Mouse (Mus musculus) neutrophil, adult 59 days (primary cell): ENCODE data around the gene Repin1. TPM values are rescaled to one million over a fixed set of nuclear protein-coding genes. Genes with fewer than 3 reads are reported as not detected.

Experiments
- total RNA-seq, 2 experiments: library from RNA; stranded (reverse); gene quantifications; 1 replicate in 1 of 2; 2 replicates in 1 of 2; pipeline ENCODE4 v1.2.4; 2023

Repin1 gene
- 1 to 10 TPM; 1.8 to 5.0 TPM for total RNA-seq

GRCm38 (mm10) chr6:48593158-48594042 lies at the start of gene Repin1, which contains the start of gene Gm44965:
Repin1 (plus strand) TSS chr6:48593883.
Gm44965 (plus strand) TSS chr6:48593941.

DNA sequence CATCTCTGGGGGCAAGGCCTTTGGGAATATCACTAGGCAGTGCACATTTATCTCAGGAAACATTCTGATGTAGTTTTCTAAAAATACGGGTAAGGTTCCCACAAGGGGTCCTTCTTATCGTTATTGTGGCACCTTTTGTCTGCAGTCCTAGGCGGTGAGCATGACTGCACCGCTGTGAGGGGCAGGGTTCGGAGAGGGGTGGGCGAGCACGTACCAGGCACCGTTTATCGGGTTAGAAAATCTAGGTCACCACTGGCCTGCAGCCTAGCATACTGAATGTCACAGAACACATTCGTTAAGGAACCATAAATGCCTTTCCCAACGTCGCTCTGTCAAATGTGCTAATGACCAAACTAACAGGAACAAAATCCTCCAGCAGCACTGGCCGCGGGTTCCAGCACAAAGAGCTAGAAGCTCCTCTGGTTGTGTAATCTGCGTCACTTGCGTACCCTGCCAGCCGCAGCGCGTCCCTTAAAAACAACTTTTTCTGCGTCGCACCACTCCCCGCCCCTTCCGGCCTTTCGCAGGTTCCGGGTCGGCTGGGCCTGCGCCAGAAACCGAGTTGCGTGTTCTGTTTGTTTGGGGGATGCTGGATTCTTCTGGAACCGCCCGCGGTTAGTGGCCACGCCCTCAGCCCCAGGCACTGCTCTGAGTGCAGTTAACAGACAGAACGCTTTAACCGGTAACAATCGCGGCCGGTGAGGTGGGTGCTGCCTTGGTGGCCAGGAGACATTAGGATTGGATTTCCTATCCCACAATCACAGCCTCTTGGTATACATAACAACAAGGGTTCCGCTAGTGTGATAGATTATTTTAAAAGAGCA lies 39.2 kb upstream of the Repin1 start, which contains the start of gene Lrrc61:
Lrrc61 (plus strand) TSS at position 517 of the 824 bp plus-strand sequence.

DNA sequence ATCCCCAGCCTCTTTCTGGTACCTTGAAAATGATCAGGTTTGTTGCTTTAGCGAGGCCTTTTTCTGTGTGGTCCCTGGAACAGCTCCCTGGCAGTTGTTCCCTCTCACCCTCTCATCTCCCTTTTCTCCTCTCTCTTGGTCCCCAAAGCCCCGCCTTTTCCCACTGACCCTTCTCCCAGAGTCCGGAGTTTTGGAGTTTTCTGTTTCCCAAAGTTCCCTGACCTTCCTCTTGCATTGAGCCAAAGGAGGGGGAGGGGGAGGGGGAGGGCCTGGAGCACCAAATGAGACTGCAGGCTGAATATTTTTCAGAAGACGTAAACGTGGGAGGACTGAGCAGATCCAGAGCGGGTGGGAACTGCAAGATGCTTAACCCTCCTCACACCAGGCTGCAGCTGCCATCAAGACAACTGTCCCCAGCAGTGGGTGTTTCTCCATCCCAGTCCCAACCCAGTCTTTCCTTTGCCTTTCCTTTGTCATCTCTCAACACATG lies 21.1 kb upstream of the Repin1 start, which contains the start of gene Rarres2:
Rarres2 (minus strand) TSS at position 218 of the 490 bp plus-strand sequence.

DNA sequence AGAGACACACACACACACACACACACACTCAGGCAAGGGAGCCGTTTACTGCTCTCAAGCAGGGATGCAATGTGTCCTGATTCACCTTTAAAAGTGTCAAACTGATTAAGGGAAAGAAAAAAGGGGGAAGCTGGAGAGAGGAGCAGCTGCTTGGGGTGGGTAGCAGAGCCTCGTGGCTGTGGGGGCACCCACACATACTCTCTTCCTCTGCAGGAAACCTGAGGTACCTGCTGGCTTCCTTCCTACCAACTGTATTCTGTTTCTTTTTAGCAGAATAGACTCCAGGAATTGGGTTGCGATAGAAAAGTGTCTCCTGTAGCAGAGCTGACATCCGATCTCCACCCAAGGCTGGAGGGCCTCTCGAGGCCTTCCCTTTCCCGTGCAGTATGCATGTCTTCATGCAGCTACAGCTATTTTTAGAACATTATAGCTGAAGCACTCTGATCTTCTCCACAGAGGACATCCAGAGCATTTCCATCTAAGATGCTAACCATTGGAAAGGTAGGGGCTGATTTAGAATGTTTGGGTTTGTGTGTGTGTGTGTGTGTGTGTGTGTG lies 4.4 kb upstream of the Repin1 start, which contains the start of gene Gm45021:
Gm45021 (plus strand) TSS at position 417 of the 557 bp plus-strand sequence.

GRCm38 (mm10) chr6:48601271-48602079 lies 7.8 kb downstream of the Repin1 start, which contains the start of gene Zfp775:
Zfp775 (plus strand) TSS chr6:48602063.

GRCm38 (mm10) chr6:48626464-48626863 lies 32.8 kb downstream of the Repin1 start, which contains the start of gene AI854703:
AI854703 (plus strand) TSS chr6:48626764.

GRCm38 (mm10) chr6:48646995-48647394 lies 53.3 kb downstream of the Repin1 start, which contains the start of gene Gimap8:
Gimap8 (plus strand) TSS chr6:48647234.

Other genes starting within 250 kb of the Repin1 start
- 1 to 10 TPM; 1.4 to 1.8 TPM for gene Krba1, start 198.3 kb upstream of the Repin1 start, total RNA-seq
- 10 to 100 TPM; 12.4 to 16.9 TPM for gene Zfp467, start 148.1 kb upstream of the Repin1 start, total RNA-seq
- under 1 TPM; 0.04 to 0.09 TPM for gene Sspo, start 145.7 kb upstream of the Repin1 start, total RNA-seq
- gene Atp6v0e2, start 56.3 kb upstream of the Repin1 start, total RNA-seq = under 1 TPM; 0.35 to 0.67 TPM
- 10 to 100 TPM; 26.3 to 32.0 TPM for gene Lrrc61, start 39.1 kb upstream of the Repin1 start, total RNA-seq
- not detected for gene Rarres2, start 21.1 kb upstream of the Repin1 start, total RNA-seq
- gene Gm45021, start 4.3 kb upstream of the Repin1 start, total RNA-seq = not detected
- gene Gm44965, start 58 bp downstream of the Repin1 start, total RNA-seq = not detected
- gene Zfp775, start 8.2 kb downstream of the Repin1 start, total RNA-seq = 1 to 10 TPM in 1 of 2 experiments, under 1 TPM in 1; 0.89 to 3.1 TPM
- under 1 TPM in 1 of 2 experiments, not detected in 1; 0.13 TPM for gene AI854703, start 32.9 kb downstream of the Repin1 start, total RNA-seq
- under 1 TPM; 0.26 to 0.31 TPM for gene Gimap8, start 53.4 kb downstream of the Repin1 start, total RNA-seq
- 1 to 10 TPM; 3.6 to 4.9 TPM for gene Gimap9, start 82.2 kb downstream of the Repin1 start, total RNA-seq
- gene Gimap4, start 90.7 kb downstream of the Repin1 start, total RNA-seq = under 1 TPM; 0.66 to 0.95 TPM
- gene Gimap6, start 114.3 kb downstream of the Repin1 start, total RNA-seq = 1 to 10 TPM; 5.0 to 5.9 TPM
- gene Gm28053, start 124.7 kb downstream of the Repin1 start, total RNA-seq = not detected
- gene Gimap7, start 124.7 kb downstream of the Repin1 start, total RNA-seq = under 1 TPM in 1 of 2 experiments, not detected in 1; 0.56 TPM
- 1 to 10 TPM in 1 of 2 experiments, under 1 TPM in 1; 0.93 to 1.1 TPM for gene Gimap1, start 145.2 kb downstream of the Repin1 start, total RNA-seq
- 1 to 10 TPM; 1.1 to 1.4 TPM for gene Gimap5, start 152.3 kb downstream of the Repin1 start, total RNA-seq
- 1 to 10 TPM in 1 of 2 experiments, under 1 TPM in 1; 0.89 to 1.3 TPM for gene Gimap3, start 177.0 kb downstream of the Repin1 start, total RNA-seq
- gene Tmem176a, start 247.0 kb downstream of the Repin1 start, total RNA-seq = 10 to 100 TPM in 1 of 2 experiments, 1 to 10 TPM in 1; 8.1 to 19.0 TPM
- 10 to 100 TPM; 19.5 to 23.8 TPM for gene Tmem176b, start 247.6 kb downstream of the Repin1 start, total RNA-seq